Mouse (Mus musculus) hindbrain, postnatal 0 days (tissue): Measurements from ENCODE around the gene Uap1l1. TPM values are rescaled to one million over a fixed set of nuclear protein-coding genes. Genes with fewer than 3 reads are reported as not detected.

Experiments
- ATAC-seq: fragments of 200-750 bp; cut with Nextera tagmentation; 2 replicates; pipeline ENCODE4 v1.8.0; 2017; ENCODE audit warnings: mild to moderate bottlenecking, moderate TSS enrichment, moderate library complexity
- DNase-seq: peaks from one replicate; pipeline ENCODE4 v3.0.0-alpha.2; 2015; ENCODE audit warnings: low spot score
- H3K27ac ChIP-seq: fragments of 300-500 bp; sonication (generic); 2 replicates; pipeline ENCODE4 v1.5.1; 2014; ENCODE audit warnings: mild to moderate bottlenecking
- H3K27me3 ChIP-seq: fragments of 300-500 bp; sonication (generic); 2 replicates; pipeline ENCODE4 v1.6.1; 2014; ENCODE audit warnings: low read length, mixed read lengths; ENCODE audit not compliant: insufficient read depth
- H3K36me3 ChIP-seq: fragments of 300-500 bp; sonication (generic); 2 replicates; pipeline ENCODE4 v1.6.1; 2014; ENCODE audit warnings: low read length, mixed read lengths; ENCODE audit not compliant: insufficient read depth
- H3K4me1 ChIP-seq: fragments of 300-500 bp; sonication (generic); 2 replicates; pipeline ENCODE4 v1.6.1; 2014; ENCODE audit warnings: antibody characterized with exemption, low read length, mixed read lengths; ENCODE audit not compliant: insufficient read depth
- H3K4me2 ChIP-seq: fragments of 300-500 bp; sonication (generic); 2 replicates; pipeline ENCODE4 v1.6.1; 2014; ENCODE audit warnings: low read depth, mild to moderate bottlenecking, low read length, moderate library complexity, mixed read lengths
- H3K4me3 ChIP-seq: fragments of 300-500 bp; sonication (generic); 2 replicates; pipeline ENCODE4 v1.5.1; 2014; ENCODE audit warnings: low read length
- H3K9ac ChIP-seq: fragments of 300-500 bp; sonication (generic); replicated peaks from 2 replicates; pipeline ENCODE4 v1.6.1; 2014; ENCODE audit warnings: mild to moderate bottlenecking, low read length, moderate library complexity, mixed read lengths
- H3K9me3 ChIP-seq: fragments of 300-500 bp; sonication (generic); 2 replicates; pipeline ENCODE4 v1.6.1; 2016; ENCODE audit warnings: low read length, mixed read lengths
- CTCF ChIP-seq: IDR thresholded peaks from 2 replicates; pipeline ENCODE4 v1.5.1; 2016; ENCODE audit warnings: antibody characterized with exemption, control low read depth, low read depth
- WGBS: fragments of 180-500 bp; shearing (Covaris S2); extraction: QIAGEN DNeasy Blood & Tissue Kit; methylation state at CpG from one replicate; pipeline ENCODE4 v1.1.7; 2014; 5-methylcytosine and 5-hydroxymethylcytosine counted together
- polyA plus RNA-seq: library from polyadenylated mRNA; unstranded; fragments of >200 nt; fragmentation: Nextera tagmentation; extraction: Ambion mirVana; gene quantifications from 2 replicates; pipeline ENCODE4 v1.2.1, GENCODE M21; 2015
- total RNA-seq: library from RNA; depleted of rRNA; stranded (reverse); fragments of >200 nt; gene quantifications from 2 replicates; pipeline ENCODE4 v1.2.3, GENCODE M21; 2014

The Uap1l1 gene
- total and polyA plus RNA-seq, 2 experiments from 2014 or later = 7.5 to 15.6 TPM

GRCm38 (mm10) chr2:25372644-25373391, 7.3 kb upstream of the Uap1l1 start:
- H3K27ac ChIP-seq = peak overlapping the region; percentile 56; the same call in 1 of the 2 replicates
- DNase-seq (no peak), ATAC-seq (no peak)
- H3K4me1 ChIP-seq = peaks cover 3% of the 10 kb centered on the region; the same call in 1 of the 2 replicates
- peak overlapping the region; percentile 98 for H3K4me2 ChIP-seq
- peak overlapping the region; percentile 70 for H3K4me3 ChIP-seq
- H3K36me3 ChIP-seq = no peaks in the 10 kb centered on the region
- H3K27me3 ChIP-seq = no peaks in the 10 kb centered on the region
- 2% methylated on average over 42 of the region's 42 CpGs for WGBS
- no peaks in the 10 kb centered on the region for H3K9me3 ChIP-seq
- TF ChIP-seq CTCF = no peak
- peak overlapping the region; percentile 67 for H3K9ac ChIP-seq

- no peak for TF ChIP-seq CTCF
- ATAC-seq = peak; percentile 91
- peak; percentile 93 for DNase-seq
- H3K4me1 ChIP-seq = peaks cover 3% of the 10 kb centered on the region; the same call in 1 of the 2 replicates
- no peaks in the 10 kb centered on the region for H3K27me3 ChIP-seq
- peak within 1 kb of the TSS; percentile 56; the same call in 1 of the 2 replicates for H3K27ac ChIP-seq
- H3K36me3 ChIP-seq = no peaks in the 10 kb centered on the region
- WGBS = under 1% methylated on average over 64 of the region's 65 CpGs
- H3K9ac ChIP-seq = peak within 1 kb of the TSS; percentile 67
- peak within 1 kb of the TSS; percentile 70 for H3K4me3 ChIP-seq
- peak within 1 kb of the TSS; percentile 98 for H3K4me2 ChIP-seq
- no peaks in the 10 kb centered on the region for H3K9me3 ChIP-seq
Observed at GRCm38 (mm10) chr2:25371764-25372643, 6.5 kb upstream of the Uap1l1 start, which contains the start of gene Sapcd2. TSS of gene Sapcd2 (plus strand) at chr2:25372321.

- H3K4me2 ChIP-seq = no peak overlapping the region
- no peaks in the 10 kb centered on the region for H3K27me3 ChIP-seq
- no peak overlapping the region for H3K4me3 ChIP-seq
- no peak for ATAC-seq
- peaks cover 3% of the 10 kb centered on the region; the same call in 1 of the 2 replicates for H3K4me1 ChIP-seq
- H3K27ac ChIP-seq = no peak overlapping the region
- no peak for TF ChIP-seq CTCF
- no peaks in the 10 kb centered on the region for H3K36me3 ChIP-seq
- DNase-seq = no peak
- 92% methylated on average over 3 of the region's 3 CpGs for WGBS
- H3K9me3 ChIP-seq = no peaks in the 10 kb centered on the region
- no peak overlapping the region for H3K9ac ChIP-seq
Observed at GRCm38 (mm10) chr2:25369996-25370395, 4.5 kb upstream of the Uap1l1 start.

GRCm38 (mm10) chr2:25364761-25365090, 756 bp downstream of the Uap1l1 start:
- peak overlapping the region; percentile 65 for H3K4me3 ChIP-seq
- no peaks in the 10 kb centered on the region for H3K4me1 ChIP-seq
- H3K27me3 ChIP-seq = no peaks in the 10 kb centered on the region
- no peaks in the 10 kb centered on the region for H3K36me3 ChIP-seq
- TF ChIP-seq CTCF = no peak
- no peak for DNase-seq
- 41% methylated on average over 9 of the region's 9 CpGs for WGBS
- H3K27ac ChIP-seq = no peak overlapping the region
- no peaks in the 10 kb centered on the region for H3K9me3 ChIP-seq
- peak overlapping the region; percentile 97 for H3K4me2 ChIP-seq
- peak overlapping the region; percentile 57 for H3K9ac ChIP-seq
- ATAC-seq = peak; percentile 16

- WGBS = 88% methylated on average over 4 of the region's 4 CpGs
- Histone ChIP-seq H3K9me3 (no peaks in the 10 kb centered on the region), H3K4me2 (peak overlapping the region; percentile 97), H3K36me3 (no peaks in the 10 kb centered on the region), H3K9ac (no peak overlapping the region), H3K4me1 (no peaks in the 10 kb centered on the region), H3K4me3 (no peak overlapping the region), H3K27ac (no peak overlapping the region), H3K27me3 (no peaks in the 10 kb centered on the region)
- ATAC-seq (no peak), DNase-seq (no peak)
- TF ChIP-seq CTCF = no peak
Observed at GRCm38 (mm10) chr2:25364313-25364712, 1.2 kb downstream of the Uap1l1 start.

GRCm38 (mm10) chr2:25363478-25364178, 1.9 kb downstream of the Uap1l1 start:
- H3K36me3 ChIP-seq = no peaks in the 10 kb centered on the region
- H3K4me2 ChIP-seq = no peak overlapping the region
- H3K9ac ChIP-seq = no peak overlapping the region
- DNase-seq = no peak
- H3K4me3 ChIP-seq = no peak overlapping the region
- ATAC-seq = no peak
- H3K9me3 ChIP-seq = no peaks in the 10 kb centered on the region
- no peaks in the 10 kb centered on the region for H3K4me1 ChIP-seq
- H3K27ac ChIP-seq = no peak overlapping the region
- H3K27me3 ChIP-seq = no peaks in the 10 kb centered on the region
- WGBS = 66% methylated on average over 13 of the region's 13 CpGs
- no peak for TF ChIP-seq CTCF
